Mouse (Mus musculus): ENCODE results near the gene Prkacb. TPM values are rescaled to one million over a fixed set of nuclear protein-coding genes. Genes with fewer than 3 reads are reported as not detected.
A peak's percentile ranks its signal among the peaks of the same experiment; 100 is the strongest.

The Prkacb gene
- total RNA-seq, 1 experiment, result 19.1 TPM

DNA sequence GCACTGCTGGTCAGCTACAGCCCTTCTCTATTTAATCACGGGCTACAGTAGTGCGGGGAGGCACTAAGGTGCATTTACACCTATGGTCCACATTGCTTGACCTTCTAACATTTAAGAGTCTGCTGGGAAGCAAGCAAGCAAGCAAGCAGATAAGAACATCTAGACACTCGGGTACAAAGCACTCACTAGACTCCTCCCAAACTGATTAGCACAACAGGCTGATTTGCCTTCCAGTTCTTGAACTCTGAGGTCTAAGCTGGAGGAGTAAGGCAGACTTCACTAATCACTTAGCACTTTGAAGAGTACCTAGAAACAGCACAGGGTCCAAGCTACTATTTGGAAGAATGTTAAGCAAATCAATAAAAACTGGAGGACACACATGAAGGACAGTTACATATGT lies 77.1 kb downstream of the Prkacb start:
- no peak overlapping the region for H3K27ac ChIP-seq (ENCODE audit: insufficient read depth, low read depth, low read length, poor library complexity, severe bottlenecking)
- H3K9ac ChIP-seq (ENCODE audit: insufficient read depth, low read depth, low read length, poor library complexity, severe bottlenecking), result no peak overlapping the region
- no peaks in the 10 kb centered on the region for H3K9me3 ChIP-seq (ENCODE audit: control insufficient read depth, insufficient read depth, low read depth, low read length)
- no peak for DNase-seq (ENCODE audit: low read depth, low spot score)
- in situ Hi-C loops (cut with MboI; ENCODE audit: low sequenced_read_pairs in 2 of 2, unreplicated experiment in 2 of 2), result no loop called here
- H3K4me1 ChIP-seq (ENCODE audit: control insufficient read depth in 2 of 2, insufficient read depth in 2 of 2, low read length in 2 of 2, poor library complexity in 1 of 2), result no peaks in the 10 kb centered on the region
- no peak overlapping the region for H3K4me3 ChIP-seq (ENCODE audit: insufficient read depth in 1 of 2, low read depth in 1 of 2, low read length in 2 of 2, poor library complexity in 1 of 2, severe bottlenecking in 1 of 2)
- H3K36me3 ChIP-seq (ENCODE audit: control insufficient read depth, insufficient read depth, low read length, poor library complexity, severe bottlenecking), result peaks cover 10% of the 10 kb centered on the region; the same call in 1 of the 2 replicates
- TF ChIP-seq ZNF384 (IDR thresholded peaks at IDR 0.05; ENCODE audit: low read depth, low read length), result no peak
- TF ChIP-seq HCFC1 (IDR thresholded peaks at IDR 0.05; ENCODE audit: borderline replicate concordance, insufficient read depth, low read length), result no peak
- TF ChIP-seq ZC3H11A (IDR thresholded peaks at IDR 0.05; ENCODE audit: borderline replicate concordance, low read depth, low read length), result no peak
- no peak for TF ChIP-seq MAFK (IDR thresholded peaks at IDR 0.05; ENCODE audit: insufficient read depth, low read depth, low read length)
- no peak for TF ChIP-seq CHD2 (IDR thresholded peaks at IDR 0.05; ENCODE audit: low read depth, low read length)

DNA sequence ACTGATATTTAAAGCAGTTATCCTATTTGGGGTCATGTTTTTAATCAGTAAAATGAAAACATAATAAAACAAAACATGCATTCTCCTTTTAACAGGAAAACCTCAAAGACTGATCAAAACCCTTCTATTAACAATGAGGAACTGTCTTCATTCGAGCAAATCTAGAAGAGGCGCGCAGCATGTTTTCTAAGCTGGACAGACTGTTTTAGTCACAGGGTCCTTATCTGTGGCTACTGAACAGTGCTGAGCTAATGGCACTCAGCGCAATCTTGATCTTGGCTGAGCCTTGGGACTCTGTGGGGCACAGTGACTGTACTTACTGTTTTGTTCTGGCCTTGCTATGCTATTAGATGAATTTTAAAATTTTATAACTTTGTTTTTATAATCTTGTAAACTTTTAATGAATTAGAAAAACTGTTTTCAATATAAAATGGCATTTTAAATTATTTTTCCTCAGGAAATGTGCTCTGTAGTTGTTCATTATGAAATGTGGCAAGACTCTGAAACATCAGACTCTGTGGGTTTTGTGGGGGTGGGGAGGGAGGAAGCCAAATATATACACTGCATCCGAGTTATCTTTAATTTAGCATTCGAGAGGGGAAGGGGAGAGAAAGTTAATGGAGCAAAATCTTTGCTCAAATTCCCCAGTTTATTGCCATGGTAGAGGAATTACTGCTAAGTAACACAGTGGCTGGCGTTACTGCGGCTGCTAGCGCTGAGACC lies 77.7 kb downstream of the Prkacb start:
- H3K9ac ChIP-seq (ENCODE audit: insufficient read depth, low read depth, low read length, poor library complexity, severe bottlenecking), result no peak overlapping the region
- peaks cover 10% of the 10 kb centered on the region; the same call in 1 of the 2 replicates for H3K36me3 ChIP-seq (ENCODE audit: control insufficient read depth, insufficient read depth, low read length, poor library complexity, severe bottlenecking)
- no peak overlapping the region for H3K4me3 ChIP-seq (ENCODE audit: insufficient read depth in 1 of 2, low read depth in 1 of 2, low read length in 2 of 2, poor library complexity in 1 of 2, severe bottlenecking in 1 of 2)
- DNase-seq (ENCODE audit: low read depth, low spot score), result no peak
- H3K27ac ChIP-seq (ENCODE audit: insufficient read depth, low read depth, low read length, poor library complexity, severe bottlenecking), result no peak overlapping the region
- no peaks in the 10 kb centered on the region for H3K9me3 ChIP-seq (ENCODE audit: control insufficient read depth, insufficient read depth, low read depth, low read length)
- no peaks in the 10 kb centered on the region for H3K4me1 ChIP-seq (ENCODE audit: control insufficient read depth in 2 of 2, insufficient read depth in 2 of 2, low read length in 2 of 2, poor library complexity in 1 of 2)
- TF ChIP-seq ZNF384 (IDR thresholded peaks at IDR 0.05; ENCODE audit: low read depth, low read length) (no peak), MAFK (IDR thresholded peaks at IDR 0.05; ENCODE audit: insufficient read depth, low read depth, low read length) (no peak), CHD2 (IDR thresholded peaks at IDR 0.05; ENCODE audit: low read depth, low read length) (no peak), HCFC1 (IDR thresholded peaks at IDR 0.05; ENCODE audit: borderline replicate concordance, insufficient read depth, low read length) (no peak), ZC3H11A (IDR thresholded peaks at IDR 0.05; ENCODE audit: borderline replicate concordance, low read depth, low read length) (no peak)
- in situ Hi-C loops (cut with MboI; ENCODE audit: low sequenced_read_pairs in 2 of 2, unreplicated experiment in 2 of 2), result no loop called here

DNA sequence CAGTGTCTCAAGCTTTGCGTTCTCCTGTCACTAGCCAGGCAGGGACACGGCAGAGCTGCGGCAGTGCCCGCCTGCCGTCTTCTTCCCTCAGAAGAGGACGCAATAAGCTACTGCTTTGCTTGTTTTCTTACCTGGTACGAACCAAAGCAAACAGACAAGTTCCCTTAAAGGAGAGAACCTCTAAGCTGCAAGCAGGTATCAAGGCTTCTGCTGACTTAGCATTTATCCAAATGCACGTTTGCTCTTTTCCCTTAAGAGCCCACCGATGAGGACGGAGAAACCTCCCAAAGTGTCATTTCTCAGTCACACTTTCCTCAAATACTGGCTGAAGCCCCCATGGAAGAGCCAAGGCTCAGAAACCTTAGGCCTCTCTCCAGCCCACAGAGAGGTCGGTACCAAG lies 81.3 kb downstream of the Prkacb start:
- in situ Hi-C loops (cut with MboI; ENCODE audit: low sequenced_read_pairs in 2 of 2, unreplicated experiment in 2 of 2), result no loop called here

DNA sequence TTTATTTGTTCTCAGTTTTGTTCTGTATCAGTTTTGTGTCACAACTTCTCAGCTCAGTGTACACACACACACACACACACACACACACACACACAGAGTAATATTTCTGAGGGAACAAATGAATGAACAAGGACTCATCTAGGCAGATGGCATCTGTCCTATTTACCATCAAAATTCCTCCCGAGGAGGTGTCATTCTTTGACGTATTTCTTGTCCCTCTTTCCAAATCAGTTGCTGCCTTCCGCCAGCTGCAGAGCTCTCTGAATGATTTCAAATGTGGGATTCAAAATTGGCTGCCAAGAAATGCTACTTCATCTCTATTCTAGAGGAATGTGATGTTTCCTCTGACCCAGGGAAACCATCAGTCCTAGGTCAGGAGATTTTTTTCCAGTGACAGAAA lies 89.8 kb downstream of the Prkacb start:
- H3K36me3 ChIP-seq (ENCODE audit: control insufficient read depth, insufficient read depth, low read length, poor library complexity, severe bottlenecking), result no peaks in the 10 kb centered on the region
- H3K27ac ChIP-seq (ENCODE audit: insufficient read depth, low read depth, low read length, poor library complexity, severe bottlenecking), result no peak overlapping the region
- H3K9ac ChIP-seq (ENCODE audit: insufficient read depth, low read depth, low read length, poor library complexity, severe bottlenecking), result no peak overlapping the region
- no peak for DNase-seq (ENCODE audit: low read depth, low spot score)
- no peak overlapping the region for H3K4me3 ChIP-seq (ENCODE audit: insufficient read depth in 1 of 2, low read depth in 1 of 2, low read length in 2 of 2, poor library complexity in 1 of 2, severe bottlenecking in 1 of 2)
- no peak for TF ChIP-seq HCFC1 (IDR thresholded peaks at IDR 0.05; ENCODE audit: borderline replicate concordance, insufficient read depth, low read length)
- TF ChIP-seq MAFK (IDR thresholded peaks at IDR 0.05; ENCODE audit: insufficient read depth, low read depth, low read length), result no peak
- TF ChIP-seq ZNF384 (IDR thresholded peaks at IDR 0.05; ENCODE audit: low read depth, low read length), result no peak
- no peak for TF ChIP-seq ZC3H11A (IDR thresholded peaks at IDR 0.05; ENCODE audit: borderline replicate concordance, low read depth, low read length)
- no peak for TF ChIP-seq CHD2 (IDR thresholded peaks at IDR 0.05; ENCODE audit: low read depth, low read length)
- no peaks in the 10 kb centered on the region for H3K9me3 ChIP-seq (ENCODE audit: control insufficient read depth, insufficient read depth, low read depth, low read length)
- no peaks in the 10 kb centered on the region for H3K4me1 ChIP-seq (ENCODE audit: control insufficient read depth in 2 of 2, insufficient read depth in 2 of 2, low read length in 2 of 2, poor library complexity in 1 of 2)
- in situ Hi-C loops (cut with MboI; ENCODE audit: low sequenced_read_pairs in 2 of 2, unreplicated experiment in 2 of 2), result no loop called here

More for the DNA sequence above, 81.3 kb downstream of the Prkacb start:
- DNase-seq (ENCODE audit: low read depth, low spot score), result no peak
- Histone ChIP-seq H3K4me1 (ENCODE audit: control insufficient read depth in 2 of 2, insufficient read depth in 2 of 2, low read length in 2 of 2, poor library complexity in 1 of 2) (no peaks in the 10 kb centered on the region), H3K4me3 (ENCODE audit: insufficient read depth in 1 of 2, low read depth in 1 of 2, low read length in 2 of 2, poor library complexity in 1 of 2, severe bottlenecking in 1 of 2) (no peak overlapping the region), H3K36me3 (ENCODE audit: control insufficient read depth, insufficient read depth, low read length, poor library complexity, severe bottlenecking) (peaks cover 6% of the 10 kb centered on the region; the same call in 1 of the 2 replicates), H3K27ac (ENCODE audit: insufficient read depth, low read depth, low read length, poor library complexity, severe bottlenecking) (no peak overlapping the region), H3K9me3 (ENCODE audit: control insufficient read depth, insufficient read depth, low read depth, low read length) (no peaks in the 10 kb centered on the region), H3K9ac (ENCODE audit: insufficient read depth, low read depth, low read length, poor library complexity, severe bottlenecking) (no peak overlapping the region)
- TF ChIP-seq CHD2 (IDR thresholded peaks at IDR 0.05; ENCODE audit: low read depth, low read length), result no peak
- no peak for TF ChIP-seq ZNF384 (IDR thresholded peaks at IDR 0.05; ENCODE audit: low read depth, low read length)
- TF ChIP-seq ZC3H11A (IDR thresholded peaks at IDR 0.05; ENCODE audit: borderline replicate concordance, low read depth, low read length), result no peak
- TF ChIP-seq MAFK (IDR thresholded peaks at IDR 0.05; ENCODE audit: insufficient read depth, low read depth, low read length), result peak; percentile 62; the same call in 1 of the 2 replicates
- TF ChIP-seq HCFC1 (IDR thresholded peaks at IDR 0.05; ENCODE audit: borderline replicate concordance, insufficient read depth, low read length), result no peak

Measured in ES-E14 (cell line).